Mouse (Mus musculus): ENCODE results near the gene Smco2.

- TF ChIP-seq POLR2A (IDR thresholded peaks at IDR 0.05; ENCODE audit: insufficient read depth, low read depth, low read length) = no peak
- TF ChIP-seq CTCF (IDR thresholded peaks at IDR 0.05; ENCODE audit: insufficient read depth, low read depth, low read length) = no peak
Measured at GRCm38 (mm10) chr6:146850050-146850449, at the start of gene Smco2.

Measured in olfactory bulb, adult 2 months (tissue).